Mouse (Mus musculus): ENCODE results near the gene Fggy. TPM values are rescaled to one million over a fixed set of nuclear protein-coding genes. Genes with fewer than 3 reads are reported as not detected.

Gene Fggy
- polyA plus RNA-seq (2012; rRNA removed): 5.7 TPM in 2 replicates

DNA sequence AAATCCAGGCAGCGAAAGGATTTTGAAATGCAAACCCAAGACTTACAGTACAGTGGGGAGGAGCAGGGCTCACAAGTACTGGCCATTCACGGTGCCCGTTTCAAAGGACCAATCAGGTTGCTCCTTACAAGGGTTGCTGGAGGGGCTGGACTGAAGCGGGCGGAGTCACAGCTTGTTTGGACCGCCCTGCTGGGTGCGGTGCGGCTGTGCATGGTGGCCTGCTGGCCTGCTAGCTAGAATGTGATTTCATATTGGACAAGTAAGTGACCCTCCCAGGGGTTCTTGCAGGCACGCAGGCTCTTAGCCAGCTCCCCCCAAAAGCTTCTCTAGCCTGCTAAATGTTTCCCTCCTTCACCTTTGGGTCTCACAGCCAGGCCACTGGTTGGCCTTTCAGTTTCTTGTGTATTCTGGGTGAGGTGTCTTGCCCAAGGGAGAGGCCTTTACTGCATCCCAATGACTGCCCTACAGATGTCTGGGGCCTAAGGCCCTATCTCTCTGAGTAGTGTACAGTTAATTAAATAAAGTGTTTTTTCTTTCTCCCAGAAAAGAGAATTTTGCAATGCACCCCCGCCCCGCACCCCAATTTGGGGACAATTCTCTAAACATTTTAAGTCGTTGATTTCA is at the start of gene Fggy:
Gene Fggy (plus strand): TSS at position 175 of the 624 bp plus-strand sequence.

DNA sequence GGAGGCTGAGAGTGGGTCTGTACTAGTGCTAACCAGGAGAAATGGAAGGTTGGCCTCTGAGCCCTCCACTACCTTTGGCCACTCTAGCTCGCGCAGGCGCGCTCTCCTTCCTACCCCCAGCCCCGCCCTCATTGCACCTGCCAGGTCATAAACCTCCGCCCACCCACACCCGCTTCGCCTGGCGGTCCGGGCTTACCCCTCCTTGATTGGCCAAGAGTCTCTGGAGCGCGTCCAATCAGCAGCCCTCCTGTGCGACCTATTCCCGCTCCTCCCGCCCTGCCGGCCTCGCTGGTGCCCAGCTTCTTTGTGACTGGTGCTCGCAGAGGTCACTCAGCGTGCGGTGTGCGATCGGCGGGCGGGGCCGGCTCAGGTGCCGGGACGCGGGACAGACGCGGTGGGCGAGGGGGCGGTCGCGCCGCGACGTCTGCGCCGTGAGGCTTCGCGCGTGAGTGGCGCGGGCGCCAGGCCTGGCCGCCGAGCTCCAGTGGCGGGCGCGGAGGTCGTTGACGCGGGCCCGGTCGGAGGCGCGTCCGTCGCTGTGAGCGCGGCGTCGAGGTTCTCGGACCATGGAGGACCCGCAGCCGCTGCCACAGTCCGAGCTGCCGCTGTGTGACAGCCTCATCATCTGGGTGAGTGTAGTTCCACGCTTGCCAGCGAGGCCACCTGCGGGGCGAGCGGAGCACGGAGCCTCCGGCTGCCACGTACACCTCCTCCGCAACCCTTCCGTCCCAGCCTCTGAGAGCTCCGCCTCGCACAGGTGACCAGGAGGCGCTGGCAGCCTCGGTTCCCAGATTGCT is 409.8 kb downstream of the Fggy start, which contains the start of gene Hook1:
Gene Hook1 (plus strand): TSS at position 313 of the 797 bp plus-strand sequence.

Data from central nervous system, embryonic 14 days (tissue).